Mouse (Mus musculus) CH12.LX (cell line): Measurements from ENCODE around the gene Ankrd13c. TPM values are rescaled to one million over a fixed set of nuclear protein-coding genes. Genes with fewer than 3 reads are reported as not detected.

Experiments used
- DNase-seq: peaks from one replicate; pipeline ENCODE4 v3.0.0-alpha.2; 2013; ENCODE audit errors: extremely low read depth
- H3K27ac ChIP-seq: 2 replicates; pipeline ENCODE4 v1.5.1; 2012; ENCODE audit warnings: low read depth, mild to moderate bottlenecking, control low read depth, moderate library complexity; ENCODE audit not compliant: insufficient read depth
- H3K27me3 ChIP-seq: replicated peaks from 2 replicates; pipeline ENCODE3; 2012; ENCODE audit warnings: inconsistent platforms
- H3K36me3 ChIP-seq, 2 experiments: replicated peaks in 1 of 2; 2 replicates each; pipeline versions ENCODE3 to v1.6.1; 2012; ENCODE audit warnings: inconsistent platforms in 1 of 2, low read length in 1 of 2, mild to moderate bottlenecking in 1 of 2, mixed read lengths in 1 of 2, moderate library complexity in 1 of 2; ENCODE audit not compliant: control insufficient read depth in 1 of 2, insufficient read depth in 1 of 2
- H3K4me1 ChIP-seq, 2 experiments: 2 replicates each; pipeline ENCODE4 v1.6.1; 2012; ENCODE audit warnings: inconsistent platforms in 1 of 2, moderate library complexity in 1 of 2; ENCODE audit not compliant: insufficient read depth in 2 of 2, control insufficient read depth in 1 of 2
- H3K4me2 ChIP-seq: 2 replicates; pipeline ENCODE4 v1.6.1; 2012; ENCODE audit warnings: low read depth, mild to moderate bottlenecking, control low read depth; ENCODE audit not compliant: poor library complexity, insufficient read depth, severe bottlenecking
- H3K4me3 ChIP-seq, 3 experiments: fragments of 150-350 bp in 1 of 3; sonication (generic) in 1 of 3; replicated peaks in 1 of 3; 2 replicates each; pipeline versions ENCODE3 to v1.5.1; 2011 to 2012; ENCODE audit warnings: low read depth in 2 of 3, low read length in 2 of 3, mild to moderate bottlenecking in 2 of 3, moderate library complexity in 2 of 3, control low read depth in 1 of 3, improper control_type of control experiment in 1 of 3, inconsistent platforms in 1 of 3, mixed read lengths in 1 of 3; ENCODE audit not compliant: poor library complexity in 1 of 3
- H3K79me2 ChIP-seq: replicated peaks from 2 replicates; pipeline ENCODE4 v1.6.1; 2012; ENCODE audit warnings: mild to moderate bottlenecking, moderate library complexity; ENCODE audit not compliant: control insufficient read depth, poor library complexity, insufficient read depth, severe bottlenecking; ENCODE audit errors: extremely low read depth
- H3K9ac ChIP-seq: 2 replicates; pipeline ENCODE4 v1.6.1; 2012; ENCODE audit warnings: low read depth, mild to moderate bottlenecking, control low read depth, moderate library complexity; ENCODE audit not compliant: insufficient read depth
- H3K9me3 ChIP-seq: replicated peaks from 2 replicates; pipeline ENCODE3; 2012; ENCODE audit warnings: low read length, inconsistent platforms, mixed read lengths
- BHLHE40 ChIP-seq: IDR thresholded peaks from 2 replicates; pipeline ENCODE4 v1.6.1; 2011; ENCODE audit warnings: mild to moderate bottlenecking, low read depth, low read length, improper control_type of control experiment
- CTCF ChIP-seq, 2 experiments: IDR thresholded peaks in 1 of 2; conservative IDR thresholded peaks in 1 of 2; 2 replicates each; pipeline ENCODE4 v1.5.1; 2011 to 2012; ENCODE audit warnings: low read depth in 2 of 2, low read length in 2 of 2, improper control_type of control experiment in 1 of 2, inconsistent platforms in 1 of 2, mild to moderate bottlenecking in 1 of 2, moderate library complexity in 1 of 2
- GABPA ChIP-seq: IDR thresholded peaks from 2 replicates; pipeline ENCODE4 v1.6.1; 2012; ENCODE audit warnings: low read depth, low read length, improper control_type of control experiment, inconsistent platforms; ENCODE audit not compliant: insufficient replicate concordance
- KAT2A ChIP-seq: IDR thresholded peaks from 2 replicates; pipeline ENCODE4 v1.6.1; 2012; ENCODE audit warnings: low read length, improper control_type of control experiment, inconsistent platforms; ENCODE audit not compliant: insufficient replicate concordance
- MAZ ChIP-seq: IDR thresholded peaks from 2 replicates; pipeline ENCODE4 v1.6.1; 2012; ENCODE audit warnings: low read depth, mild to moderate bottlenecking, inconsistent platforms, low read length, improper control_type of control experiment, moderate library complexity
- MXI1 ChIP-seq: IDR thresholded peaks from 2 replicates; pipeline ENCODE4 v1.6.1; 2011; ENCODE audit warnings: mild to moderate bottlenecking, low read depth, low read length, improper control_type of control experiment
- MYC ChIP-seq: IDR thresholded peaks from 2 replicates; pipeline ENCODE4 v1.6.1; 2011; ENCODE audit warnings: low read depth, mild to moderate bottlenecking, improper control_type of control experiment, low read length
- NRF1 ChIP-seq: IDR thresholded peaks from 2 replicates; pipeline ENCODE4 v1.6.1; 2014; ENCODE audit warnings: low read depth, mild to moderate bottlenecking, inconsistent platforms, low read length, improper control_type of control experiment, moderate library complexity
- PAX5 ChIP-seq: IDR thresholded peaks from 2 replicates; pipeline ENCODE4 v1.6.1; 2012; ENCODE audit warnings: low read length, inconsistent platforms, mixed read lengths
- POLR2AphosphoS2 ChIP-seq: IDR thresholded peaks from 2 replicates; pipeline ENCODE4 v1.6.1; 2011; ENCODE audit warnings: low read depth, low read length, improper control_type of control experiment
- RCOR1 ChIP-seq: conservative IDR thresholded peaks from 2 replicates; pipeline ENCODE4 v1.6.1; 2012; ENCODE audit warnings: low read depth, mild to moderate bottlenecking, inconsistent platforms, low read length, improper control_type of control experiment
- SIN3A ChIP-seq: IDR thresholded peaks from 2 replicates; pipeline ENCODE4 v1.6.1; 2012; ENCODE audit warnings: low read length, improper control_type of control experiment, inconsistent platforms
- SMC3 ChIP-seq: IDR thresholded peaks from 2 replicates; pipeline ENCODE4 v1.6.1; 2011; ENCODE audit warnings: low read depth, low read length, improper control_type of control experiment
- TCF12 ChIP-seq: IDR thresholded peaks from 2 replicates; pipeline ENCODE4 v1.6.1; 2014; ENCODE audit warnings: low read depth, mild to moderate bottlenecking, inconsistent platforms, low read length, improper control_type of control experiment
- USF1 ChIP-seq: IDR thresholded peaks from 2 replicates; pipeline ENCODE4 v1.6.1; 2014; ENCODE audit warnings: low read depth, mild to moderate bottlenecking, inconsistent platforms, low read length, improper control_type of control experiment
- USF2 ChIP-seq: conservative IDR thresholded peaks from 2 replicates; pipeline ENCODE4 v1.6.1; 2011; ENCODE audit warnings: low read depth, low read length, improper control_type of control experiment
- ZMIZ1 ChIP-seq: IDR thresholded peaks from 2 replicates; pipeline ENCODE4 v1.6.1; 2012; ENCODE audit warnings: low read depth, mild to moderate bottlenecking, inconsistent platforms, low read length, improper control_type of control experiment
- ZNF384 ChIP-seq: IDR thresholded peaks from 2 replicates; pipeline ENCODE4 v1.6.1; 2012; ENCODE audit warnings: low read depth, low read length, improper control_type of control experiment, inconsistent platforms
- dilution Hi-C: fragments of 300-500 bp; cut with MboI; formaldehyde crosslinking; loops from 2 replicates; pipeline ENCODE4 v1.14.3; 2020; ENCODE audit warnings: low sequenced_read_pairs; ENCODE audit not compliant: extremely low pct_unique_long_range_greater_than_20kb, extremely low pct_ligation_motif_present
- in situ Hi-C: fragments of 300-500 bp; cut with MboI; formaldehyde crosslinking; loops from 3 replicates; pipeline ENCODE4 v1.14.3; 2019; ENCODE audit warnings: low sequenced_read_pairs, low pct_ligation_motif_present, low pct_unique_long_range_greater_than_20kb, mixed read lengths
- polyA plus RNA-seq: library from polyadenylated mRNA; unstranded; fragments of >175 nt; gene quantifications from 2 replicates; pipeline ENCODE4 v1.2.1, GENCODE M21; 2012; ENCODE audit warnings: low read depth; ENCODE audit not compliant: insufficient read length
- total RNA-seq, 2 experiments: library from RNA; depleted of rRNA; stranded (reverse); fragments of 300-350 nt in 1 of 2; fragments of >200 nt in 1 of 2; gene quantifications; 2 replicates each; pipeline ENCODE4 v1.2.3; 2012 to 2014

The Ankrd13c gene
- total and polyA plus RNA-seq, 3 experiments: 18.9 to 65.3 (median 54.4) TPM

DNA sequence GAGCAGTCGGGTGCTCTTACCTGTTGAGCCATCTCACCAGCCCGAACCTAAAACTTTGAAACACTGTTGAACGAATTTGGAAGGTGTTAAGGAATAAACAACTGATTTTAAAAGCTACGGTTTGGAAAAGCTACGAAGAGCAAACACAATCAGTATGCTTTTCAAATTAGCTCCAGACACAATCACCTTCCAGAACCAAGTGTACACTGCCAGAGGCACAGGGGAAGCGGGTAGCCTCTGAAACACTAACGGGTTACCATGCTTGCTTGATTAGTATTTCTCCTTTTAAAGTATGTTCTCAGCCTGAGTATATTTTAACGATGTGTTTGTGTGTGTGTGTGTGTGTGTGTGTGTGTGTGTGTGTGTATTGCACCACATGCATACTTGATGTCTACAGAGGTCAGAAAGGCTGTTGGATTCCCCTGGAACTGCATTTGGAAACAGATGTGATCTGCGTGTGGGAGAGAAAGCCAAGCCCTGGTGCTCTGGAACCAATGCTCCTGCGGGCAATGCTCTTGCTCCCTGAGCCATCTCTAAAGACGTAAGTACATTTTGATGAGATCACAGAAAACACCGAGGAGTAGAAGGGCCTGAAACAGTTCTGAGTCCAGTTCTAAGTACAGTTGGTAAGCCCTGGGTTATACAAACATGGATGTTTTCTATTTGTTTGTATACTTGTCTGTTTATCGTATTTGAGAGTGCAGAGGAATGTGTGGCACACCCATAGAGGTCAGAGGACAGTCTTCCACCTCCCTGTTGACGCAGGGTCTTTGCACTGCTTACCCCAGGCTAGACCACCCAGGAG is 21.1 kb upstream of the Ankrd13c start:
- no peak overlapping the region for H3K4me3 ChIP-seq
- H3K4me1 ChIP-seq: peaks cover 8 to 25% of the 10 kb centered on the region in 2 experiments; a peak in 3 of 4 replicates
- peaks cover 7% of the 10 kb centered on the region for H3K27me3 ChIP-seq
- H3K4me2 ChIP-seq: no peak overlapping the region
- dilution Hi-C loops: no loop called here
- DNase-seq: no peak
- no peak for TF ChIP-seq USF2
- TF ChIP-seq GABPA: no peak
- TF ChIP-seq ZNF384: no peak
- TF ChIP-seq ZMIZ1: no peak
- TF ChIP-seq TCF12: no peak
- TF ChIP-seq NRF1: no peak
- TF ChIP-seq PAX5: no peak
- TF ChIP-seq KAT2A: no peak
- TF ChIP-seq CTCF (conservative IDR thresholded peaks at IDR 0.05 in 1 of 2, IDR thresholded peaks at IDR 0.05 in 1 of 2; ENCODE audit: low read depth in 2 of 2, low read length in 2 of 2): no peak
- no peak; the same call in 1 of the 2 replicates for TF ChIP-seq RCOR1
- no peak for TF ChIP-seq POLR2AphosphoS2
- TF ChIP-seq, all 38 proteins: peak for 0
- Histone ChIP-seq H3K9ac (no peak overlapping the region), H3K79me2 (peaks cover 39% of the 10 kb centered on the region), H3K27ac (no peak overlapping the region), H3K36me3 (peaks cover 11 to 14% of the 10 kb centered on the region in 2 experiments), H3K9me3 (no peaks in the 10 kb centered on the region)
- in situ Hi-C loops: loop anchor here (10.0 to 25.0 kb wide), 2 partner anchors 209 to 336 kb away; no protein-coding TSS in a partner anchor

- Histone ChIP-seq H3K27me3 (peaks cover 7% of the 10 kb centered on the region), H3K4me1 (peaks cover 0 to 16% of the 10 kb centered on the region in 2 experiments; a peak in 2 of 4 replicates), H3K27ac (no peak overlapping the region), H3K4me2 (no peak overlapping the region), H3K9ac (no peak overlapping the region), H3K36me3 (peaks cover 3 to 6% of the 10 kb centered on the region in 2 experiments), H3K79me2 (peaks cover 31% of the 10 kb centered on the region), H3K4me3 (no peak overlapping the region), H3K9me3 (no peaks in the 10 kb centered on the region)
- dilution Hi-C loops: no loop called here
- in situ Hi-C loops: loop anchor here (10.0 to 25.0 kb wide), 2 partner anchors 208 to 336 kb away; no protein-coding TSS in a partner anchor
- TF ChIP-seq BHLHE40: no peak
- TF ChIP-seq TCF12: no peak
- no peak for TF ChIP-seq MAZ
- no peak for TF ChIP-seq MXI1
- no peak for TF ChIP-seq ZMIZ1
- TF ChIP-seq CTCF (conservative IDR thresholded peaks at IDR 0.05 in 1 of 2, IDR thresholded peaks at IDR 0.05 in 1 of 2; ENCODE audit: low read depth in 2 of 2, low read length in 2 of 2): no peak
- no peak for TF ChIP-seq SMC3
- TF ChIP-seq SIN3A: no peak
- no peak for TF ChIP-seq MYC
- TF ChIP-seq POLR2AphosphoS2: no peak
- no peak for TF ChIP-seq USF1
- TF ChIP-seq NRF1: no peak
- DNase-seq: no peak
Measured at GRCm38 (mm10) chr3:157926761-157927160, 20.3 kb upstream of the Ankrd13c start.
